Mouse (Mus musculus): ENCODE measurements around the gene Slc16a4.
"Not testable (repeated sequence)": the region's sequence is repeated elsewhere in the genome, so short reads cannot be mapped to it uniquely, and the experiment has no call there.

Gene Slc16a4

GRCm38 (mm10) chr3:107296917-107297316, 5.9 kb downstream of the Slc16a4 start:
- not testable (repeated sequence) for DNase-seq

GRCm38 (mm10) chr3:107317338-107317737, 26.3 kb downstream of the Slc16a4 start:
- DNase-seq = no peak

- DNase-seq = no peak
Measured at GRCm38 (mm10) chr3:107321141-107321540, 30.1 kb downstream of the Slc16a4 start.

- peak; percentile 35 for DNase-seq
Measured at GRCm38 (mm10) chr3:107321776-107322175, 30.7 kb downstream of the Slc16a4 start.

GRCm38 (mm10) chr3:107326442-107326841, 35.4 kb downstream of the Slc16a4 start:
- DNase-seq = no peak

GRCm38 (mm10) chr3:107330503-107331424, 39.7 kb downstream of the Slc16a4 start:
- DNase-seq = no peak

- no peak for DNase-seq
Measured at GRCm38 (mm10) chr3:107331746-107332126, 40.7 kb downstream of the Slc16a4 start.

GRCm38 (mm10) chr3:107332127-107332959, 41.3 kb downstream of the Slc16a4 start:
- peak; percentile 71 for DNase-seq

GRCm38 (mm10) chr3:107332960-107333380, 41.9 kb downstream of the Slc16a4 start:
- peak; percentile 97 for DNase-seq

GRCm38 (mm10) chr3:107333381-107334201, 42.6 kb downstream of the Slc16a4 start, which contains the start of gene Rbm15:
Gene Rbm15 (minus strand): TSS chr3:107333673.
- peak; percentile 99 for DNase-seq

GRCm38 (mm10) chr3:107334202-107334934, 43.3 kb downstream of the Slc16a4 start:
- DNase-seq = no peak

- DNase-seq = no peak
Measured at GRCm38 (mm10) chr3:107343971-107344370, 52.9 kb downstream of the Slc16a4 start.

GRCm38 (mm10) chr3:107345033-107345725, 54.1 kb downstream of the Slc16a4 start:
- DNase-seq = no peak

GRCm38 (mm10) chr3:107349006-107349405, 58.0 kb downstream of the Slc16a4 start:
- no peak for DNase-seq

- no peak for DNase-seq
Measured at GRCm38 (mm10) chr3:107351706-107352105, 60.7 kb downstream of the Slc16a4 start.

GRCm38 (mm10) chr3:107355618-107356260, 64.7 kb downstream of the Slc16a4 start:
- DNase-seq = no peak

GRCm38 (mm10) chr3:107356964-107357441, 66.0 kb downstream of the Slc16a4 start:
- peak; percentile 81 for DNase-seq

- DNase-seq = no peak
Measured at GRCm38 (mm10) chr3:107357700-107358234, 66.7 kb downstream of the Slc16a4 start.

GRCm38 (mm10) chr3:107360341-107360740, 69.3 kb downstream of the Slc16a4 start:
- DNase-seq = no peak

Measured in kidney, postnatal 14 days (tissue).